Mouse (Mus musculus) heart, postnatal 25 days (tissue): ENCODE data around the gene Tlx1. TPM values are rescaled to one million over a fixed set of nuclear protein-coding genes. Genes with fewer than 3 reads are reported as not detected.

Source experiments
- DNase-seq: peaks from one replicate; pipeline ENCODE4 v3.0.0; 2022; ENCODE audit warnings: low spot score
- intact Hi-C: fragments of 180-260 bp; cut with DNase I; formaldehyde crosslinking; loops from one replicate; pipeline ENCODE4 v1.15.1; 2025
- total RNA-seq, 2 experiments: library from RNA; stranded (reverse); gene quantifications; 2 replicates each; pipeline ENCODE4 v1.2.3; 2021

The Tlx1 gene
- total RNA-seq, result not detected

DNA sequence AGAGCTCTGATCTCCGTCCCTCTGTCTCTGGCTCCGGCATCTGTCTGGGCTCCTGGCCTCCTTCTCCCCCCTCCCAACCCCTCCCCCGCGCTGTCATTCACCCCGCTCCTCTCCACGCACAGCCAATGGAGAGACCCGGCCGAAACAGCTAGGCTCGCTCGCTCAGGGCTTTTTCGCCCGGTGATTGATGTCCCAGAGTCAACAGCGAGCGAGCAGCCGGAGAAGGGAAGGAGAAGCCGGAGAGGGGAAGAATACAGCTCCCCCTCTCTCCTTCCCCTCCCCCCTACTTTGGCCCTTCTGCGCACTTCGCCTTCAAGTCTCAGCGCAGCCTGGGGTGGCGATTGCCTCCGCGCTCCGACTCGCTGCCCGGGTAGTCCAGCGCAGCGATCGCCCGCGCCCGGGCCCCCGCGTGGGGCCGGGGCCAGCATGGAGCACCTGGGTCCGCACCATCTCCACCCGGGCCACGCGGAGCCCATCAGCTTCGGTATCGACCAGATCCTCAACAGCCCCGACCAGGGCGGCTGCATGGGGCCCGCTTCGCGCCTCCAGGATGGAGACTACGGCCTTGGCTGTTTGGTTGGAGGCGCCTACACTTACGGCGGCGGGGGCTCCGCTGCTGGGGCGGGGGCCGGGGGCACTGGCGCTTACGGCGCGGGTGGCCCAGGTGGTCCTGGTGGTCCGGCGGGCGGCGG is at the start of gene Tlx1:
Gene Tlx1, plus strand, starts transcription at position 191 of the 692 bp plus-strand sequence.
- no peak for DNase-seq
- intact Hi-C loops, result loop anchor here (10.0 kb wide), 1 partner anchor 396 kb away; the partner anchor contains the start of gene Pax2

DNA sequence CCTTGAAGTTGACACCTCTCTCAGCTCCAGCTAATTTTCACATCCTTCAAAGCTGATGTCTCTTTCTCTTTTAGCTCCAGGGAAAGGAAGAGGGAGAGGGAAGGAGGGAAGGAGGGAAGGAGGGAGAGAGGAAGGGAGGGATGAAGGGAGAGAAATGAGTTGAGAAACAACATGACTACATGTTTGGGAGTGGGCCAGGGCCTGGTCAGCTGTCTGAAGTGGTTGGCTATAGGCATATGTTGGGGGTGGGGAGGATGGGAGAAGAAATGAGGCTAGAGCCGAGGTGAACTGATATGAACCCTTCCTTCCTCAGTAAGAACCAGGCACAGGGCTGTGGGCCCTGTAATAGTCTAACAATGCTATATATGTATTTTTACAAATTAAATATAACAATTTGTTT is 44.9 kb upstream of the Tlx1 start:
- intact Hi-C loops, result no loop called here
- no peak for DNase-seq

DNA sequence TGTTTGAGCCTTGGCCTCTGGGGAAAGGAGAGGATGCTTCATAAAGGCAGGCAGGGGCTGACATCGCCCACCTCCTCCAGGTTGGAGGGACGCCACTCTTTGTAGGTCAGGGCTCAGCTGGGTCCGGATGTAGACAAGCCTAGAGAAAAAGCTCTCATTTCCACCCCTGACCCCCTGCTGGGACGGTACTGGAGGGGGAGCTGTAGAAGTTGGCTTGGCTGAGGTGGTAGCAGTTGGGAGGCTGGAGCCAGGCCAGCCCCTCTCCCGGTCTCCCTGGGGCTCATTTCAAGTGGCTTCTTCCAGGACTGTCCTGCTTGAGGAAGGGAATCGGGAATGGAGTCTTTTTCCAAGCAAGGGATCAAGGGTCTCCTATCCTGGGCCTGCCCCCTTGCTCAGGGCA is 43.8 kb upstream of the Tlx1 start:
- intact Hi-C loops, result no loop called here
- no peak for DNase-seq

DNA sequence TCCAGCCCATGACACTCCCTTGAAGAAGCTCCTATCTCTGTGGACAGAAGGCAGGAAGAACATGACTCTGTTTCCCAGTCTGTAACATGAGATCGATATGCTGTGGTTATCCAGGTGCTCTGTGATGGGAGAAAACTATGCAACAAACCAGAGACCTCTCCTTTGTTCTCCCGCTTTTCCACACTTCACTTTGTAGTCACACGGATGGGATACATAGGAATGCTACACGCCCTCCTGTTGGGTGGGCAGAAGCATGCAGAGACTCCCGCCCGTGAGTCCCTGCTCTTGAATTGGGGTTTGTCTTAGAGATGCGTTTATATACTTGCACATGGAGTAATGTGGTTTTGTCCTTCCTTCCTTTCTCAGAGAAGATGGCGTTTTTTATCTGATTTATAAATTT is 39.8 kb upstream of the Tlx1 start:
- DNase-seq, result no peak
- intact Hi-C loops, result no loop called here

DNA sequence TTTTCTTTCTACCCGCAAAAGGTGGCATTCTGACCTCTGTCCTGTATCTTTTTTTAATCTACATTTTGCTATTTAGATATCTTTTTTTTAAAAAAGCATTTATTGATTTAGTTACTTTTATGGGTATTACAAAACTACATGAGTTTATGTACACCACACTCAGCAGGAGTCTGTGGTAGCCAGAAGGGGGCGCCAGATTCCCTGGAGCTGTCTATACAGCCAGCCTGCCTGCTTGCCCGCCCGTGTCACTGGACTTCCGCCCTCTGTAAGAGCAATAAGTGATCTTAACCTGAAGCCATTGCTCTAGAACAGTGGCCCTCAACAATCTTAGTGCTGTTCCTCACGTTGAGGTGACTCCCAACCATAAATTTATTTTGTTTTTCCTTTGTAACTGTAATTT is 38.0 kb upstream of the Tlx1 start:
- no peak for DNase-seq
- intact Hi-C loops, result no loop called here

DNA sequence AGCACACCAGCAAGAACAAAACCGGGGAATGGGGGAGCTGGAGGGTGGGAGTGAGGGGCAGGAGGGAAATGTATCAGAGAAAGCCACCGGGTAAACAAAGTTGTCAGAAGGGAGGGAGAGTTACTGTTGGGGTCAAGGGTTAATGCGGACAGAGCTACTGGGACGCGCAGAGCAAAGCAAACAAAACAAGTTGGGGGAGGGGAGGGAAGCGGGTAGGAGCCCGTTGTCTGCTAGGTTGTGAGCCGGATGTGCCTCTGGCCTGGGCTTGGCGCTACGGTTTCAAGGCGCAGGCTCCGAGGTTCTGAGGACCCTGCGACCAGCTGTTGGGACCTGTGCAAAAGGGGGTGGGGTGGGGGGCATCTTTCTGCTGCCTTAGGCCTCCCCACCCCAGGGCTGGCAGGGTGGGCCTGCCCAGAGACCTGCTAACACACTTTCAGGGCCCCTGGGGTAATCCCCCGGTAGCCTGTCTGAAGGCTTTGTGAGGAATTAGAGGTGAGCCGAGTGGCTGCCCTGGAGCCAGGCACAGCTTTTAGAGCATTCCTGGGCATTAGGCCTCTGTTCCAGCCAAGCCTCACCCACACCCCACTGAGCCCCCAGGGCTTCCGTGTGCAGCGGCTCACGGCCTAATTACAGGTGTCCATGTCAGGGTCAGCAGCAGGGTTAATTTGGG is 36.6 kb upstream of the Tlx1 start:
- intact Hi-C loops, result no loop called here
- no peak for DNase-seq

DNA sequence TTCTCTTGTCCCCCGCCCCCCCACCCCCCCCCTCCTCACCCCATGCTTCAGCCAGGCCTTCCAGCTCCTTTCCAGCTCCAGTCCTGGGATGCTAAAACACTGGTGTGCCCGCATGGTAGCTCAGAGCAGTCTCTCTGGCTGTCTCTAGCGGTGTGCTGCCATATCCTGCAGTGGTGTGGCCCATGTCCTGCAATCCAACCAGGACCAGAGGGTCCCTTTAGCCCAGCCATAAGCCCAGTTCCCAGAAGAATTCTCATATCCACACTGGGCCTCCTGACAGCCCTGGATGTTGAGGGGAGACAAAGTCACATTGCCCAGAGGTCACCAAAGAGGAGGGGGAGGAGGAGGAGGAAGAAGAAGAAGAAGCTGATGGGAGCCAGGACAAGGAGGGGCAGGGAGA is 35.7 kb upstream of the Tlx1 start:
- intact Hi-C loops, result no loop called here

DNA sequence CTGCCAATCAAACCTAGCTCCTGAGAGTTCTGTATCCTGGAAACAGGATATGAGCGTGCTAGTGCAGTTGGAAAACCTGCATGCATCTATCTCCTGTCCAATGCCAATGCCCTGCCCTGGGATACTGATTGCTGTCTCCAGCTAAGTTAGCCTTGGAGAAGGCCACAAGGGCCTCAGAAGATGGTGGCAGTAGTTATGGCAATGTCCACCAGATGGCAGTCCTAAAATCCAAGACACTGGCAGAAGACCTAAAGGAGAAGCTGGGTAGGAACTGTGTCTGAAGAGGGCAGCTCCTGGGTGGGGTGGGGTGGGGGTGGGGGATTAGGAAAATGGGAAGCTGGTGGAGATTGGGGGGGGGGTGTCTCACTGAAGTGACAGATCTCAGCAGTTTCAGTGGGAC is 33.7 kb upstream of the Tlx1 start:
- no peak for DNase-seq
- intact Hi-C loops, result loop anchor here (1.0 kb wide), 1 partner anchor 45 kb away; no protein-coding TSS in a partner anchor

More for the DNA sequence above, 35.7 kb upstream of the Tlx1 start:
- no peak for DNase-seq

DNA sequence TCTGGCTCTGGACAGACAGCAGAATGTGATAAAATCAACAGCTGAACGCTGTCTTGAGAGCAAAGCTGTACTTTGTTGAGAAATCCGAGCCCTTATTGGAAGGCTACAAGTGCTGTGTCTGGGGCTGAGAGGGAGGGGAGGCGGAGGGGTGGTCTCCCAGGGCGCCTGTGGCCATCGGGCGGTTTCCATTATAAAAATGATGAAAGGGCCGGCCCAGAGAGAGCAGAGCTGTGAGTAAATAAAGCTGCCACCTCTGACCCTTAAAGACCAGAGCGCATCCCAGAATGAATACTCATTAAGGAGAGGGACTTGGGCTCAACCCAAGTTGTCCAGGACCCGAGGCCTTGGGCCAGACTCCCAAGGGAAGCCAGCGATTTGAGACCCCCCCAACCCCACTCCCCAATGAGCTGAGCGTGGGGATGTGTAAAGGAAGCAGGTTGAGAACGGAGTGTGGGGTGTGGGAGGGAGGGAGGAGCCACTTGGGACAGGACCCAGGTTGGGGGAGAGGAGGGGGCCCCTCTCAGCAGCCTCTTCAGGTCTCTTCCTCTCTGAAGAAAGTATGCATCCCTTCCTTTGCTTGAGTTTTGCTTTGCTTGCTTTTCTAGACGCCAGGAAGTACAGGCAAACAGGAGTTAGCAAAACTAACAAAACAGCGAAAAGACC is 18.4 kb upstream of the Tlx1 start:
- intact Hi-C loops, result no loop called here
- no peak for DNase-seq

DNA sequence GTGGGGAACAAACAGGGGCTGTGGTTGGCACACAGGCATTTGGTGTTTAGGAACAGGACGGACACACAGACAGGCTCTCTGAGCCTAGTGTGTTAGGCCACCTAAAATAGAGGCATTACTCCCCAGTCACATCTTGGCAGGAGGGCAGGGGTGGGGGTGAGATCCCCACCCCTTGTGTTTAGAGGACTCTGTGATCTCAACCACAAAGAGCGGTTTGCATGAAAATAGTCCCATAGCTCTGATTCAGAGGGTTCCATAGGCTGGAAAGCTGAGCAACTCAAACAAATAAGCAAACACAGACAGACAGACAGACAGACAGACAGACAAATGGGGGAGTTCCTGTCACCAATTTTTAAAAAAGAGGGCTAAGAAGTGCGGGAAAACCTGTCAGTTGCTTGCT is 7.9 kb upstream of the Tlx1 start:
- intact Hi-C loops, result no loop called here

DNA sequence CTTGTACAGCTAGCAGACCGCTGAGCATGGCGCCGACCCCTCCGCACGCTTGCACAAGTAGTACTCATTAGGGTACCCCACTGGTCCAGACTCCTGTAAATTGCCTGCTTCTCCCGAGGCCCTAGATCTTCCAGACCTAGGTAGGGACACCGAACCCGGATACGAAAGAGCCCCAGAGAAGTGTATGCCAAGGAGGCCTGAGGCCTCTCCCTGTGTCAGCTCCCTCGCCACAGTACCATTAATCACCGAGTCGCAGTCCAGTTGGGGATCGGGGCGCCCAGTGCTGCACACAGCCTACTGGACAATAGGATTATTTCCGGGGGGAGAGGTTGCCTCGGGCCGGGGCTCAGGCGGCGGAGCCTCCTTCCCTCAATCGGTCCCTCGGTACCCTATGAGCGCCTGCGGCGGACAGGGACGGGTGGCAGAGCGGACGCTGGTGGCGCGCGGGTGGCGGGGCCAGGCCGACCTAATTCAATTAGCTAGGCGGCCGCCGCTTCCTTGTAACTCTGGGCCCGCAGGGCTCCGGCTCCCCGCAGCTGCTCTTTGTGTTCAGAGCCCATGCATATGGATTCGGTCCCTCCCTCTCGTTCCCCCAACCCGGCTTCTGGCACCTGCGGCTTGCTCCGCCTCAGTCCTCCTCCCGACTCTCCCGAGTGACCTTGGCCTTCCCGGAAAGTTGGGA is 7.1 kb upstream of the Tlx1 start:
- DNase-seq, result no peak
- intact Hi-C loops, result no loop called here

More for the DNA sequence above, 7.9 kb upstream of the Tlx1 start:
- DNase-seq, result no peak

DNA sequence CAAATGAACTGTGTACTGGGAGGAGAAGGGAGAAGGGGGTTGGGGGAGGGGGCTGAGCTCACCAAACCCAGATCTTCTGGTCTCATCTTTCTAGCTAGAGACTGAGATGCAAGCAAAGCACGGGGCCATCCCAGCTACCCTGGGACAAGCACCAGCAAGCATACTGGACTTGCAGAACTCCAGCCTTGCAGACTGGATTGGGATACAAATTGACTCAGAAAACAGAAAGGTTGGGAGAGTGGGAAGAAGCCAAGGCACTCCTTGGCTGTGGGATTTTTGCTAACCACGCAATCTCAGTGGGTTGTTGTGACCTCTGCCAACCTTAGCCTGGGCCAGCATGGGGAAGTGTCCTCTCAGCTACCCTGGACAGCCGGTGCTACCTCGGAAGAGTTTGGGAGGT is 3.4 kb upstream of the Tlx1 start:
- no peak for DNase-seq
- intact Hi-C loops, result no loop called here

DNA sequence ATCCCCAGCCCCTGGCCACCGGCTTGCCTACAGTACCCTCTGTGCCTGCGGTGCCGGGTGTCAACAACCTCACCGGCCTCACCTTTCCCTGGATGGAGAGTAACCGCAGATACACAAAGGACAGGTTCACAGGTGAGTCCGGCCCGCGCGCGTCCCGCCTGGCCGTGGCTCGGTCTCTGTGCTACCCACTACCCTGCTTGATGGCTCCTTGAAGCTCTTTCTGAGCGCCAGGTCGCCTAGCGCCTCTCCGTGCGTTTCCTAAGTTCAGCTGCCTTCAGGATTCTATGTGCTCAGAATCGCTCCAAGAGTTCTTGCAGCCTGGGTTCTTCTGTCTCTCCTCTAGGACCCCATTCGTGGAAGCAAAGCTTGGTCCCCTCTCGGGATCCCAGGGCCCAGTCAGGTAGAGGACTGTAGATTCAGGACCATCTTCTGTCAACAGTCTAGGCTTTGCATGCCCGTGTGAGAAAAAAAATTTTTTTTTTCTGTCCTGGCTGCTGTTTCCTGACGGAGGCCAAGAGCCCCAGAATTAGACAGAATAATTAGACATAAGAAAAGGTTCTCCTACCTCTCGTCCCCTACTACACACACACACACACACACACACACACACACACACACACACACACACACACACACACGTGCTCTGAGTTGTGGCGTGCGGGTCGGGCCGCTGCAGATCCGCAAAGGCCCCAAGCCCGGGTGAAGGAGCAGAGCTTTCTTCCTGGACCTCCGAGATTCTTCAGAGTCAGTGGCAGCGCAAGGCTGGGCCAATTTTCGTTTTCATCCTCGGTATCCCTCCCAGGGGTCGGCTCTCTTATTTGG is 1.1 kb downstream of the Tlx1 start:
- intact Hi-C loops, result loop anchor here (10.0 kb wide), 1 partner anchor 397 kb away; the partner anchor contains the start of gene Pax2

DNA sequence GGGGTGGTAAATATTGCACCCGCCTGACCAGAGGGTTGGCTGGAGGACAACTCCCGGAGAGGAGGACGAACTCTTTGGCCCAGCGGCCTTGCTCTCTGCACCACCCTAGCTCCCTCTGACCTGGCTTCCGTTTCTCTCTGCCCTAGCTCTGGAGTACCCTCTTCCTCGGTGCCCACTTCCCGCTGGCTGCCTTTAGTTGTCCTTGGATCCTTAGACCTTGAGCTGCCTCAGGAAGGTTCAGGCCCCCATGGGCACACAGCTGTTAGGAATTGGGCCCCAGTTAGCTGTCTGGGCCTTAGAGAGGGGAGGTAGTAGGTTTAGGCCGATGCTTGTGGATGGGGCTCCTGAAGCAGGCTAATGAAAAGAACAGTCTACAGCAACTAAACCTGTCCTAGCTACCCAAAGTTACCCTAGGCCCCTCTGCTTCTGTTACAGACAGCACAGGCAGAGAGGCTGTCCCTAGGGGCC is 1.7 kb downstream of the Tlx1 start:
- intact Hi-C loops, result loop anchor here (10.0 kb wide), 1 partner anchor 397 kb away; the partner anchor contains the start of gene Pax2
- no peak for DNase-seq

More for the DNA sequence above, 1.1 kb downstream of the Tlx1 start:
- no peak for DNase-seq

DNA sequence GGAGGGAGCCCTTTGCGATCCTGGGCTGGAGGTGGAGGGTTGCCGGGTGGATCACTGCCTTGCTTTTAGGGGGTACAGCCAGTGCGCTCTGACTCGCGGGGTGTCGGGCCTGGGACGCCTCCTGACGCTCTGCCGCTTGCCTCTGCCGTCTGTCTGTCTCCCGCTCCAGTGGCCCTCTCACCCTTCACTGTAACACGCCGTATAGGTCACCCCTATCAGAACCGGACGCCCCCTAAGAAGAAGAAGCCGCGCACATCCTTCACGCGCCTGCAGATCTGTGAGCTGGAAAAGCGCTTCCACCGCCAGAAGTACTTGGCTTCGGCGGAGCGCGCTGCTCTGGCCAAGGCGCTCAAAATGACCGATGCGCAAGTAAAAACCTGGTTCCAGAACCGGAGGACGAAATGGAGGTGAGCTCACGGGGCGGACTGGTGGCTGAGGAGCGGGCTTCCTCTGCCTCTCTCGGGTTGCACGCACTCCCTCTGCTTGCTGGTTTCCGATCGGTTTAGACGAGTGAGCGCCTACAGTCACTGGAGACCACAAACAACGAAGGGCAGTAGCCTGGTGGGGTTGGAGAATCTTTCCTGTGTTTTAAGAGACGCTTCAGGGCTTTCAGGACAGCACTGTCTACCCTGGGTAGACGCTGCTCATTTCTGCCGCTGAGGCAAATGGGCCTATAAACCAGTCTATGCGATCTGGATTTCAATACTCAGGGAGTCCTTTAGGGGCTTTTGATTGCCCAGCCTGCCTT is 3.0 kb downstream of the Tlx1 start:
- DNase-seq, result no peak
- intact Hi-C loops, result loop anchor here (10.0 kb wide), 1 partner anchor 399 kb away; the partner anchor contains the start of gene Pax2

DNA sequence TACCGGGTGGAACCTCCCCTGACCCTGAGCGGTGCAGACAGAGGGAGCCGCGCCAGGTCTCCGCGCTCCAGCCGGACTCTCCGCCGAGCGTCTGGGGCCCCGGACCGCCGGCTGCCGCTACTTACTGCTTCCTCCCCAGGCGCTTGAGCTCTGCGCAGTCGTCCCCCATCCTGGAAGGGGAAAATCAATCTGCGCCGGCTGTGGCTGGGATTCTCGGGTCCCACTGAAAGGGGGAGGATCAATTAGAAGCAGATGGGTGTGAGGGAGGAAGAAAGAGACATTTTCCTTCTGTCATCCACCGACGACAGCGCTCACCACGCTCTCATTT is 3.5 kb downstream of the Tlx1 start:
- intact Hi-C loops, result loop anchor here (10.0 kb wide), 1 partner anchor 399 kb away; the partner anchor contains the start of gene Pax2
- DNase-seq, result no peak

DNA sequence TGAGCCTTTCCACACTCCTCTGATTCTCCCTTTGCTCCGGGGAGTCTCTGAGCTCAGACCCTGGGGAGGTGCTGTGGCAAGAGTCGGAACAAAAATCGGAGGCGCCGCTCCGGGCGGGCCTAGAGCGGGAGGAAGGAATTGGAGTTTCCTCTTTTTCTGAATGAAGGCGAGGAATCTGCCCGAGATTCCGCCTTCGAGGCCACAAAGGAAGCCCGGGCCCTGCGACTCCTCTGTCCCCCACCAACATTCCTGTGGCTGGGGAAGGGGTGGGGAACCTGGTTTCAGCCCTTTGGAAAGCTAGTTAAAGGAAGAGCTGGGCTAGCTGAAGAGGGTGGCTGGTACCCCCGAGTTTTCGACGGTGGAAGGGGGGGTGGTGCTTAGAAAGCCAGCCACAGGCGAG is 4.0 kb downstream of the Tlx1 start:
- intact Hi-C loops, result loop anchor here (10.0 kb wide), 1 partner anchor 400 kb away; the partner anchor contains the start of gene Pax2
- no peak for DNase-seq

DNA sequence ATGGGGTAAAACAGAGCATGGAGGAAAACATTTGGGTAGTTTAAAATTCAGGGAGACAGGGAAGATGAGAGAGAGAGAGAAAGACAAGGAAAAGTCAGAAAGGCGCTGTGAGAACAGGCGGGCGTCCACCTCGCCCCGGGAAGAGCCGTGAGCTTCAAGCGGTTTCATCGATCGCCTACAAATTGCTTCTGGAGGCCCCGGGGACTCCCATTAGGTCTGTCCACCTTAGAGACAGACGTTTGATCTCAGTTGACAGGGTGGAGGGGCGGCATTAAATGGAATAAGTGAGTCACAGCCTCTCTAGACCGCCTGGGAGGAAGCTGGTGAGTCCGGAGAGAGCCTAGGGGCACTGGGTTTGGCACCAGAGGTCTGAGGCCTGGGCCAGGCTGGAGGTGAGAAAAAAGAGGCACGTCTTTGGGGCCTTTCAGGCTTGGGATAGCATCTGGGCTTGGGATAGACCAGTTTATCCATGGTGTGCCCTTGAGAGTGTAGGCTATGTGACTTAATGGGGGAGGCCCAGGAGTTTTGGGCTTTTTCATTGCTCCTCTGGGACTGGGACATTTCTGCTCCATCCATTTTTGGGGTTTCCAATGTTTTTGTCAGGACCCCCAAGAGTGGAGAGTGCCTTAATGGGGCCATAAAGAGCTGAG is 4.8 kb downstream of the Tlx1 start:
- intact Hi-C loops, result loop anchor here (5.0 to 10.0 kb wide), 3 partner anchors 77 to 400 kb away; partner anchors contain the start of genes Kazald1 and Pax2
- no peak for DNase-seq
